Mouse (Mus musculus) frontal cortex, postnatal 36 days (tissue): Measurements from ENCODE around the gene Galnt14.

Experiments used
- DNase-seq, 2 experiments: peaks; one replicate each; pipeline ENCODE4 v3.0.0; 2022; ENCODE audit warnings: low spot score in 2 of 2

The Galnt14 gene

DNA sequence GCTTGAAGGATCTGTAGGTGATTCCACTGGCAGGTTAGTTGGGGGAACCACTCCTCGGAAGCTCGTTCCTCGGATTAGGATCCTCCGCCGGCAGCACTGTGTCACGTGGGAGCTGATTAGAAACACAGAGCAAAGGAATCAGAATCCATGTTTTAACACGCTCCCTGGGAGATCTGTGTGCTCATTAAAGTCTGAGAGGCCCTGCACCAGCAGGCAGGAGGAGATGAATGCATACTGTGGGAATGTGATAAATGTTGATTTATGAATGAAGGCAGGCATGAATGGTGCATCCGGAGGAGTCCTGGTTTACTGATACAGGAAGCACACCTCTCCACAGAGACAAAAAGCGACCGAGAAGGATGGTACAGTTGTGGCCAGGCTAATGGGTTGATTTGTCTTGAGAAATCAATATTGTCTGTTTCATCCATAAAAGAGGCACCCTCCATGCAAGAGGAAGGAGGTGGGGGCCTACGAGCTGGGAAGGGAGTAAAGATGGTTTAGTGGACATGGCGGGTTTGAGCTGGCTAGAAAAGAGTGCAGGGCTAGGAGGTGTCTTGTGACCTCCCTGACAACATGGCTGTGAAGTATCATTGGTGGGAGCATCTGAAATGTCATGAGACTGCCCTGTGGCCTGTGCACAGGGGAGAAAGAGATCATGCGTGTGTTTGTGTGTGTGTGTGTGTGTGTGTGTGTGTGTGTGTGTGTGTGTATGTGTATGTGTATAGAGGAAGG is 202.3 kb downstream of the Galnt14 start:
- DNase-seq = no peak

DNA sequence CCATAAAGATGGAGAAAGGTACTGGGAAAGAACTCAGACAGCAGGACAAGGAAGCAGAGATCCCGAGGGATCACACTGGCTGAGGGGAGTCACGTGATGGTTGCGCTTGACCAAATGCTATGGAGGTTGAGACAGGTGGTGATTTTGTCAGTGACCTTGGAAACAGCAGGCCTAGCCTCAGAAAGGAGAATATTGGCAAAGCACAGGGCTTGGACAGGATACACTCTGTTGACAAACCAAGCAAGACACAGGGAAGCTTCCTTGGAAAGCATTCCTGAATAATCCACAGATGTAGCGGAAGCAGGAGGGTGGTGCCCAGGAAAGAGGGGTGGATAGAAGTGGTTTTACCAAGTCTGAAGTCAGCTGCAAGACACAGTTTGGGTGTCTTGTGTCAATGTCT is 206.1 kb downstream of the Galnt14 start:
- no peak for DNase-seq

DNA sequence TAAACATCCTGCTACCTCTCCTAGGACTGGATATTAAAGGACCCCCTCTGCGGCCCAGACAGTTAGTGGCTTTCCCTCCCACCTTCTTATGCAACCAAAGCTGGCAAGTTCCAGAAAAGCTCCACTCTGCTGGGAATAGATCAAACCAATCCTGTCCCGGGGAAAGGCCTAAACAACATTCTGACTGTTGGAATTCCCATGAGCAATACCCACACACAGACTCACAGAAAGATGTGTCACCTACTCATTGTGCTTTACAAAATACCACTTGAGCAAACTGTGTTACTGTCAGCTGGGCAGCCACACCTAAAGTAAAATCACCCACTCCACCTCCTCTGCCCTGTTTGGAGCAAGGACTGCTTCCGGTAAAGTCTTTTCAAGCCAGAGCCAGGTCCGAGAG is 207.6 kb downstream of the Galnt14 start:
- DNase-seq = no peak

DNA sequence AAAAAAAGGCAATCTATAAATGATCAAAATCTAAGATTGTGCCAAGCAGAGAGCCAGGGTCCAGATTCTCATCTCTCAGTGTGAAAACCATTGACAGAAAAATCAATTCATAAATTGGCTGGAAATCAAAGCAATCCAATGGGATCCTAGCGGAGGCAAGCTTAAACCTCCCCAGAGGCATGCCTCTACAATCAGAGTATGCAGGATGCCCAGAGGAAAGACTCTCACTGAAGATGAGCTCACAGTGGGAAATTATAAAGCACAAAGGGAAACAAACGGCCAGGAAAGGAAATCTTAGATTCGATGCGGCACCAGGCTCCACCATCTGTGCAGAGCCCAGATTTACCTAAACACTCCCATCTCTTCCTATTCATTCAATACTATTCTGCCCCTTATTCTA is 220.7 kb downstream of the Galnt14 start:
- no peak for DNase-seq

DNA sequence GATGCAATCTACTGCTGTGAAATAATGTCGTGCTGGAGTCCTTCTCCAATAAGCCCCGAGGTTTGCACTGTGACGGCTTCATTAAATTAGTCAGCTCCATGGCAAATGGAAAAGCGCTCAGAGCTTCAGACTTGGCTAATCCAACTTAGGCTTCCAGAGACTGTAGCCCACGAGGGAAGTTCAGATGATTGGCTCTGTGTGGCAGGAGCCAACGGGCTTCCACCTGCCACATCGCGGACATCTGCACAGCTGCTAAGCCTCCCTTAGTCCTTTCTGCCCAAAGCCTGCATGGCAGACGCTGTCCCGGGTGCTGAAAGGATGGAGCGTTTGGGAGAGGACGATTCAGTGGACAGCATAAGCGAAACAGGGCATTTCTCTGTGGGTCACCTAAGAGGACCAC is 222.5 kb downstream of the Galnt14 start:
- no peak for DNase-seq

DNA sequence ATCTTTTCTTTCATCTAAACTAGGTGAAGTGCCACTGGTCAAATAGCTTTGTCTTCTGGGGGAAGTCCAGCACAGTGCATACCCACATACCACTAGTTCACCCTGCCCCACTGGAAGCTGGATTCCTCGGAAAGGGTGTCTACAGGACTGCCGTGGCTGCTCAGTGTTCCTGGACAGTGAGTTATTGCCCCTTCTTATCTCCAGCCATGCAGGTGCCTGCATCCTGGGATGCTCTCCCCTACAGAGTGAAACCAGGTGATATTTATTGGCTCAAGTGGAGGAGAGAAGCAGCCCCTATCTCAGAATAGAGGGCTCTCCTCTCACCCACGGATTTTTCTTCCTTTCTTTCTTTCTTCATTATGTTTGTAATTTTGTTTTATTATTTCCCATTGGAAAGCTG is 222.9 kb downstream of the Galnt14 start:
- no peak for DNase-seq

DNA sequence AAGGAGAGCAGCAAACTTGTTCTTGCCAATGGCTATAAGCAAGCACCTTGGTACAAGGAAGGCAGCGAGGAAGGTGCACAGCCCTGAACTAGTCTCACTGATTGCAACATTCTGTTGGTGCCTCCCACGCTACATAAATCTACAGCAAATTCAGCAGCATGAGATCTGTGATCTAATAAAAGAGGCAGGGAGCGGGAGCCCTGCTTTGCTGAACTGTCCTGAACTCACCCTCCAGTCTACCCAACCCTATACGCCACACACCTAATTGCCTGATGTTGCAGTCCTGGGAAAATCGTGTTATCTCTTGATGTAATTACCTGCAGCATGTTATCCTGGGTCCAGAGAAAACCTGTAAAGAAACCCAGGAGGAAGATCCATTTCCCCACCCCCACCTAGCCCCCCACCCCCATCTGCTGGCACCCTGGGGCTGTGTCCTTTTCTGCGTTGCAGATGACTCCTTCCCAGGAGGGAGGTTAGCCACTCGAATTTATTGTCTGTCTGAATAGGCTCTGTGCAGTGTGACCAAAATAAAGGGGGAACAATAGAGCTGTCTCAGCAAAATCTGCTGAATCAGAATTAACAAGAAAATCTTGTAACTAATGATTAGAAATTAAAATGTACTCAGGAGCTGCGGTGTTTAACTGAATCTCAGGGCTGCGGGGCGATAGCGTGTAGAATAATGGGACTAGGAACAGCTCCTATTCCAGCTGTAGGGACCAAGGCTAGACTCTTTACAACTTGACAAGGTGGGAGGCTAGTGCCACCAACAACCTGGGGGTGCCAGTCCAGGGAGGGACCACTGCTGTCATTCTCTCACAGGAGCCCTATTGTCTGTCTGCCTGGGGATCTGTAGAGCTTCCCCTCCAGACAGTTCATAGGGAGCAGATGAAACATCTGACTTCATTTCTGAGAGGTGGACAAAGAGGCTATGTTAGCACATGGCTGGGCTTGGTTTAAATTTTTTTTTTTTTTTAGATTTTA is 232.9 kb downstream of the Galnt14 start:
- no peak for DNase-seq

DNA sequence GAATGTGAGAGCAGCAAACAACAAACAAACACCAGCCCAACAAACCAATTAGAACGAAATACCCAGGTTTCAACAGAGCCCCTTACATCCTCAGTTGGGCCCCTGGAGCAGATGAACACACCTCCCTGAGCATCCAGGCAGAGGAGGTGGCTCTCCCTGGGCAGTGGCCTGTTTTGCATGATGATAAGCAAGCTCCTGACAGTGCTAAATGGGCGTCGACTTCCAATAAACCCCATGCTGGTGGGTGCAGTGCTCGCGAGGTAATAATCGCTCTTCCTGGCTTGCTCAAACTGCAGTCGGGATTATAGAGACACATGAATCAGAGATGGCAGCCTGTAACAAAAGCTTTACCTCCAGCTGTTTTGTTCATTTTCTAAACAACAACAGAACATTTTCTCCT is 235.9 kb downstream of the Galnt14 start:
- DNase-seq = no peak

DNA sequence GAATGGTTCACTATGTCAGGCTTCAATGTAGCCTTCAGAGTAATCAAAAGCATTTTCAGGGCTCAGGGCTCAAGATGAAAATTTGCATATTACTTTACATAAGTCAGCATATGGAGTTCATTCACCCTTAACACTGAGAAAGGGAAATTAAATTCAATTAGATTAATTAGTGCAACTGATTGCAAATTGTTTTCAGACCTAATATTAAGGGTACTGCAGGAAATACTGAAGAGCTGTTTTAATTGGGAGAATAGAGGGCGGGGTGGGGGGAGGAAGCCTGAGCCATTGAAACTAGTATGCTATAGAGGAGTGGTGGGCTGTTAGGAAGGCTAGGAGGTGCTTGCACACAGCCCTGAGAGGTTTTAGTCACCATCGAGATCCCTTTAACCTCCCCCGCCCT is 237.2 kb downstream of the Galnt14 start:
- DNase-seq = no peak

DNA sequence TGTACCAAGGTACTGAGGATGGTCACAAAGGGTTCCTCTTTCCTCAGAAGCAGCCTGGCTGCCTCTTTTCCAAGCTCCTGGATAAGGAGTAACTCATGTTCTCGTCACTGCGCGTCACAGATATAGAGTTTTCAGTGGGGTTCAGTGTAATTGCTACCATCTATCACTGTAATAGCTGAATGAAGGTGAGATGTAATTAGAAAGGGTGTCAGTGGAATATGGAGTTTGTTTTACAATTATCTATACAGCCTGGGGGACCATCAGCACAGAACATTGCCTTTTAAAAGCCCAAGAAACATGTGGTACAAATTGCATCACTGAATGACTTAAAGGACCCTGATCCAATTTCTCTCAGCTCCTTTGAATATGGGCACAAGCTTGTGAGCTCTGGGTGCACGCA is 249.4 kb downstream of the Galnt14 start:
- no peak for DNase-seq

DNA sequence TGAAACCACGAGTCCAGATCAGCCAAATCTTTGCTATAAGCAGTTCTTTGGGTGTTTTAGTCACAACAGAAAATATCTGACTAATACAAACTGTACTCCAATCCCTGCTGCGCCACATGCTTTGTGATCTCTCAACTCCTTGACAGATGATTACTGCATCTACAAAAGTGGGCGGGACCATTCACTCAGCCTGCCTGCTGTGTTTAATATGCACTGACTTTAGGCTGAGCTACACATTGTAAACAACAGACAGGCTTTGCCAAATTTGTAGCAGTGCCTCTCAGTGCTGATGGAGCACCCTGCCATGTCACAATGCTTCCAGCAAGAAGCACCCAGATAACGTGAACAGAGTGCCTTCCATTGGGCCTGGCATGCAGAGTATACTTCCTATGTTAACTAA is 251.5 kb downstream of the Galnt14 start:
- no peak for DNase-seq

DNA sequence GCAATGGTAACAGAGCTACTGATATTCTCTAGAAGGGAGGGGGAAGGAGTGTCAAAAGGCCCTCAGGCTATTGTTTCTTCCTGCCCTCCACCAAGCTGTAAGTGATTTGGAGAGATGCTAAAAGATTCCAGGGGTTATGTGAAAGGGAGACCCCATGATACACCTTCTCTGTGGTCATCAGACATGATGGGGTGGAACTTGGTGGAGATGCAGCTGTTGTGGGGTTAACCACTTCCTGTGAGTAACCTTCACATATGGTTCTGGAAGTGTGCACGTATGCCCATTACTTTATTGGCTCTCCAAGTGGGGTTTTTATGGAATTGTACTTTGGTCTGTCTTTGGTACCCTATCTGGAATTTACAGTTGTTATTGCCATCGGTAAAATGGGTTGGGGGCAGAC is 253.7 kb downstream of the Galnt14 start:
- DNase-seq = no peak

DNA sequence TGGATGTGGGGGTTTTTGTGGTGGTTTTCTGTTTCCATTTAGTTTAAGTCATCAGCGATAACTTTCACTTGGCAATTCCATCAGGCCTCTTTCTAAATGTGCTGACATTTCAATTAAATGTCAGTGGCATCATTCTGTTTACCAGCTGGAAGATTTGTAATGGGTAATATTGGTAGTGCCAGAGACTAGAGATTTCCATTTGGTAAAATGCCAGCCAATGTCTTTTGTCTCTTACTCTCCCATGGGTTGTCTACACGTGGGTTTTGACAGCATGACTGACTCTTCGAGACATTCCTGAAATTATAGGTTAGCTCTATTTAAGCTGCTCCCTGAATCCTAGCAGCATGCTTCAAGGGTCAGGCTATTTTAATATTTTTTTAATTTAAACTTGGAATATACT is 256.6 kb downstream of the Galnt14 start:
- DNase-seq = no peak

DNA sequence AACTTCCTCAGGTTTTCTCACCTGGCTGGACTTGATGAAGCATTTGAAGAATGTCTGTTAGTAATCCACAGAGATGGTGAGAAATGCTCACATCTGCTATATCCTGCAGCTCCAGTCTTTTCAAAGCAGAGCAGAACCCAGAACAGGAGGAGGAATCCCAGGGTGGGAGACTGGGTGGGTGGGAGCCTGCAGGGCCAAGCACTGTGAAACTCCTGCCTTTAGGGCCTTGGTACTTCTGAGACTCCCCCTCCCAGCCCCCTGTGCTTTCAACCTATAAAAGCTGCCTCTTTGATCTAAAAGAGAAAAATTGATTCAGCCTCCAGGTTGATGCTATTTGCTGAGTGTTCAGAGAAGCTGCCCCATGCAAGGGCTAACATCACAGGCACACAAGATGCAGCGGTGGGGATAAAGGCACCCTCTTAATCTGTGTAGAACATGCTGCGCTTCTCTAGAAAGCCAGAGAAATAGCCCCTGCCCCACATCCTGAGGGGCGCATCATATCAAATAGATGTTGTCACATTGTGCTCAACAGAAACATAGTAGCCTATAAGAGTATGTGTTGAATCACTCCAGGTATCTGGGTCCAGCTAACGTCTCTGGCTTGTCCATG is 258.0 kb downstream of the Galnt14 start:
- no peak for DNase-seq

DNA sequence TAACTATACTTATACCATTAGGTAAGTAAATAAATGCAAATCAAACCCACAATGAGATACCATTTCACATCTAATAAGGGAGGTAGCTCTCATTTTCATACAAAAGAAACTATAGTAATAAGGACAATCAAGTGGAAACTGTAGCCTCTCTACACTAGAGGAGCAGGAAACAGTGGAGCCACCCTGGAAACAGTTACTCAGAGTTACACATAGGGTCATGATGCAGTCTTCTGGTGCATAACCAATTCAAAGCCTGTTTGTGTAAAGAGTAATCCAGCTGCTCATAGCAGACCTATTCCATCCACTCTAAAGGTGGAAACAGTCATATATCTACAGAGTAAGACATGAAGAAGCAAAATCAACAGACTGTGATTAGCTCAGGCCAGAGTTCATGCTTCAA is 261.1 kb downstream of the Galnt14 start:
- DNase-seq = no peak
